Mouse (Mus musculus) heart, embryonic 13.5 days (tissue): ENCODE measurements at regions not wholly inside any gene's neighbourhood (a gene's known extent, or its start where the extent isn't known, plus 50 kb on each side); places are given as distances from the start of the nearest gene placed in this dataset.

ENCODE experiments used
- ATAC-seq: fragments of 200-750 bp; cut with Nextera tagmentation; 2 replicates; pipeline ENCODE4 v1.8.0; 2017; ENCODE audit warnings: moderate TSS enrichment; ENCODE audit not compliant: insufficient number of reproducible peaks, low FRiP score, low TSS enrichment; ENCODE audit errors: extremely low read depth
- H3K27ac ChIP-seq: fragments of 300-500 bp; sonication (generic); replicated peaks from 2 replicates; pipeline ENCODE4 v1.5.1; 2015; ENCODE audit warnings: moderate library complexity, mild to moderate bottlenecking, inconsistent platforms
- H3K27me3 ChIP-seq: fragments of 300-500 bp; sonication (generic); replicated peaks from 2 replicates; pipeline ENCODE4 v1.6.1; 2015; ENCODE audit warnings: mild to moderate bottlenecking, inconsistent platforms
- H3K36me3 ChIP-seq: fragments of 300-500 bp; sonication (generic); 2 replicates; pipeline ENCODE4 v1.6.1; 2015; ENCODE audit warnings: mild to moderate bottlenecking, inconsistent platforms
- H3K4me1 ChIP-seq: fragments of 300-500 bp; sonication (generic); 2 replicates; pipeline ENCODE4 v1.6.1; 2015; ENCODE audit warnings: inconsistent platforms
- H3K4me2 ChIP-seq: fragments of 300-500 bp; sonication (generic); 2 replicates; pipeline ENCODE4 v1.6.1; 2015; ENCODE audit warnings: inconsistent platforms, mild to moderate bottlenecking, moderate library complexity
- H3K4me3 ChIP-seq: fragments of 300-500 bp; sonication (generic); 2 replicates; pipeline ENCODE4 v1.5.1; 2015; ENCODE audit warnings: moderate library complexity, mild to moderate bottlenecking, inconsistent platforms
- H3K9ac ChIP-seq: fragments of 300-500 bp; sonication (generic); 2 replicates; pipeline ENCODE4 v1.6.1; 2015; ENCODE audit warnings: inconsistent platforms, mild to moderate bottlenecking, moderate library complexity
- H3K9me3 ChIP-seq: fragments of 300-500 bp; sonication (generic); 2 replicates; pipeline ENCODE4 v1.6.1; 2016; ENCODE audit warnings: inconsistent platforms
- WGBS: fragments of 180-500 bp; shearing (Covaris S2); methylation state at CpG from one replicate; pipeline ENCODE4 v1.1.7; 2015; ENCODE audit warnings: mixed read lengths; 5-methylcytosine and 5-hydroxymethylcytosine counted together

- Histone ChIP-seq H3K4me1 (peaks cover 34% of the 10 kb centered on the region), H3K4me3 (no peak overlapping the region), H3K36me3 (no peaks in the 10 kb centered on the region), H3K27ac (no peak overlapping the region), H3K4me2 (no peak overlapping the region), H3K9me3 (no peaks in the 10 kb centered on the region), H3K9ac (no peak overlapping the region), H3K27me3 (no peaks in the 10 kb centered on the region)
- no peak for ATAC-seq
- 18% methylated on average over 1 of the region's 1 CpGs for WGBS
Measured at GRCm38 (mm10) chr6:50974961-50975360, 320.7 kb upstream of the Npvf start.

DNA sequence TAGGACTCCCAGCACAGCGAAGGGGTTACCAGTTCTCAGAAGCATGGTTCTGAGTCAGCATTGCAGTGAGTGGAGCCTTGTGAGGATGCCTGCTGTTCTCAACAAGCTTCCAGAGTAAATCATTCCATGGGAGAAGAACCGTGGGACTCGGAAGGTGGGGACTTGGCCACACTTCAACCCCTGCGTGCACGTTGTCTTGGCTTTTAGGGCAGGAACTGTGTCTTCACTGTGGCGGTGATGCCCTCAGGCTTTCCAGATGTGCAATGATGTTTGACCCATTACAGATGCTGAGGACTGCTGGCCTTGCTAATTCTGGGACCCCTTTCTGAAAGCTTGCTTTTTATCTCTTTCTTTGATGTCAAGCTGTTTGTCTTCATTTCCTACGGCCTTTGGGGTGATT, 322.7 kb upstream of the Npvf start:
- H3K4me1 ChIP-seq = peaks cover 46% of the 10 kb centered on the region
- no peak for ATAC-seq
- H3K27ac ChIP-seq = no peak overlapping the region
- no peak overlapping the region for H3K9ac ChIP-seq
- WGBS = 67% methylated on average over 7 of the region's 7 CpGs
- no peaks in the 10 kb centered on the region for H3K36me3 ChIP-seq
- no peak overlapping the region for H3K4me3 ChIP-seq
- H3K4me2 ChIP-seq = no peak overlapping the region
- no peaks in the 10 kb centered on the region for H3K27me3 ChIP-seq
- no peaks in the 10 kb centered on the region for H3K9me3 ChIP-seq

DNA sequence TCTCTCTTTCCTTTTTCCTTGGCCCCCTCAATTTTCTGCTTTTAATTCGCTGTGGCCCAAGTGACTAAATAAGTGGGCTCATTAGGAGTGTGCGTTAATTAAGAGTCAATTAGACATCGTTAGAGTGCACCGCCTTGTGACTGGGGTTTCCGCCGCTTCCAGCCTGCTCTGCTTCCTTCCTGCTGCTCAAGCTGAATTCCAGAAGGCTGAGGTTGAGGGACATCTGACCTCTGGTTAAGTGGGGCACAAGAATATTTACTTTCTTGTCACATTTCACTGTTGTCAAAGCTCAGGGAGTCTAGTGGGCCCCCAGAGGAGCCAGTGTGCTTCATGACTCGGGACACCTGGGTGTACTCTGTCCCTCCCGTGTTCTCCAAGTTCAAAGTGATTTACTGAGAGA, 323.1 kb upstream of the Npvf start:
- no peak overlapping the region for H3K4me3 ChIP-seq
- H3K36me3 ChIP-seq = no peaks in the 10 kb centered on the region
- ATAC-seq = no peak
- H3K4me2 ChIP-seq = no peak overlapping the region
- 33% methylated on average over 8 of the region's 8 CpGs for WGBS
- no peaks in the 10 kb centered on the region for H3K9me3 ChIP-seq
- H3K27me3 ChIP-seq = no peaks in the 10 kb centered on the region
- peak overlapping the region; percentile 26 for H3K27ac ChIP-seq
- peaks cover 47% of the 10 kb centered on the region for H3K4me1 ChIP-seq
- no peak overlapping the region for H3K9ac ChIP-seq

GRCm38 (mm10) chr6:50978016-50978415, 323.8 kb upstream of the Npvf start:
- Histone ChIP-seq H3K9me3 (no peaks in the 10 kb centered on the region), H3K27me3 (no peaks in the 10 kb centered on the region), H3K4me2 (no peak overlapping the region), H3K4me3 (no peak overlapping the region), H3K36me3 (no peaks in the 10 kb centered on the region), H3K9ac (no peak overlapping the region), H3K27ac (peak overlapping the region; percentile 26), H3K4me1 (peaks cover 53% of the 10 kb centered on the region)
- no peak for ATAC-seq
- WGBS = 55% methylated on average over 4 of the region's 4 CpGs

- no peaks in the 10 kb centered on the region for H3K9me3 ChIP-seq
- H3K27me3 ChIP-seq = no peaks in the 10 kb centered on the region
- no peak for ATAC-seq
- H3K36me3 ChIP-seq = no peaks in the 10 kb centered on the region
- WGBS = 41% methylated on average over 3 of the region's 3 CpGs
- H3K27ac ChIP-seq = peak overlapping the region; percentile 26; the same call in 1 of the 2 replicates
- H3K4me1 ChIP-seq = peaks cover 58% of the 10 kb centered on the region
- no peak overlapping the region for H3K9ac ChIP-seq
- no peak overlapping the region for H3K4me3 ChIP-seq
- no peak overlapping the region for H3K4me2 ChIP-seq
Measured at GRCm38 (mm10) chr6:50978571-50978970, 324.3 kb upstream of the Npvf start.

DNA sequence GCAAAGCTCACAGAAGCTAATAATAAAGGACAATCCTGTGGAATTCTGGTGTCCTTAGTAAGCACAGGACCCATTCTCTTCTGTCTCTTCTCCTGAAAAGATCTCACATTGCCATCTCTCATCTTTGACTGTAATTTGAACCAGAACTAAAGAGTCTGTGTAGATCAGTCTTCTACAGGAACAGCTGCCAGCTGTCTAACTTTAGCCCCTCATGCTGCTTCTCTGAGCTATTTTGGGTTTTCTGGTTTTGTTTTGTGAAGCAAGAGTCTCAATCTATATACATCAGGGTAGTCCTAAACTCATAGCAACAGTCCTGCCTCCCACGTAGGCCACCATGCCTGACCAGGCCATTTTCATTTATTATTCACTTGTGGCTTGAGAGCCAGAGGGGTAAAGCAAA, 325.5 kb upstream of the Npvf start:
- H3K27me3 ChIP-seq = no peaks in the 10 kb centered on the region
- peaks cover 69% of the 10 kb centered on the region for H3K4me1 ChIP-seq
- no peak overlapping the region for H3K27ac ChIP-seq
- no peak overlapping the region for H3K4me2 ChIP-seq
- H3K36me3 ChIP-seq = no peaks in the 10 kb centered on the region
- H3K9me3 ChIP-seq = no peaks in the 10 kb centered on the region
- no peak for ATAC-seq
- 70% methylated on average over 1 of the region's 1 CpGs for WGBS
- H3K4me3 ChIP-seq = no peak overlapping the region
- H3K9ac ChIP-seq = no peak overlapping the region

DNA sequence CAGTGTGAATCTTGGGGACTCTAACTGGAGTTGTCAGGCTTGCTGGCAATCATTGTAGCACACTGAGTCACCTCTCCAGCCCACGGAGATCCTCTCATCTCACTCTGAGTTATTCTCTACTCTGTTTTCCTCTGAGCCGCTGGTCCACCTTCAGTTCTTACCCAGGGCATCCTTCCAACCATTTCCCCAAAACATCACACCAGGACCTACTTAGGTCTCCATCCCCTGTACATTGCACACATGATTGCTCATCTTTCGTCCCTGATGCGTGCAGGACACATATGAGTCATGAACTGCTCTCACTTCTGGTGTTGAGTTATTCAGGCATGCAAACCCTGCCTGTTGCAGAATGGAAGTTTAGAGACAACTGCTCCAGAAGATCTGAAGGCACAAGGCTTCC, 326.1 kb upstream of the Npvf start:
- no peak overlapping the region for H3K9ac ChIP-seq
- H3K4me3 ChIP-seq = no peak overlapping the region
- WGBS = 71% methylated on average over 4 of the region's 4 CpGs
- H3K4me1 ChIP-seq = peaks cover 75% of the 10 kb centered on the region
- H3K27me3 ChIP-seq = no peaks in the 10 kb centered on the region
- H3K4me2 ChIP-seq = no peak overlapping the region
- ATAC-seq = no peak
- no peak overlapping the region for H3K27ac ChIP-seq
- no peaks in the 10 kb centered on the region for H3K36me3 ChIP-seq
- H3K9me3 ChIP-seq = no peaks in the 10 kb centered on the region

- Histone ChIP-seq H3K4me3 (no peak overlapping the region), H3K36me3 (no peaks in the 10 kb centered on the region), H3K27ac (peak overlapping the region; percentile 70), H3K27me3 (no peaks in the 10 kb centered on the region), H3K4me1 (peaks cover 77% of the 10 kb centered on the region), H3K9me3 (no peaks in the 10 kb centered on the region), H3K9ac (no peak overlapping the region), H3K4me2 (no peak overlapping the region)
- 46% methylated on average over 7 of the region's 7 CpGs for WGBS
- ATAC-seq = no peak
Measured at GRCm38 (mm10) chr6:50981702-50982309, 327.6 kb upstream of the Npvf start.

GRCm38 (mm10) chr6:50982856-50983255, 328.6 kb upstream of the Npvf start:
- peak overlapping the region; percentile 70 for H3K27ac ChIP-seq
- WGBS = 57% methylated on average over 4 of the region's 4 CpGs
- H3K9me3 ChIP-seq = no peaks in the 10 kb centered on the region
- no peak overlapping the region for H3K4me2 ChIP-seq
- no peak overlapping the region for H3K9ac ChIP-seq
- peaks cover 66% of the 10 kb centered on the region for H3K4me1 ChIP-seq
- H3K4me3 ChIP-seq = no peak overlapping the region
- no peaks in the 10 kb centered on the region for H3K27me3 ChIP-seq
- ATAC-seq = no peak
- H3K36me3 ChIP-seq = no peaks in the 10 kb centered on the region

DNA sequence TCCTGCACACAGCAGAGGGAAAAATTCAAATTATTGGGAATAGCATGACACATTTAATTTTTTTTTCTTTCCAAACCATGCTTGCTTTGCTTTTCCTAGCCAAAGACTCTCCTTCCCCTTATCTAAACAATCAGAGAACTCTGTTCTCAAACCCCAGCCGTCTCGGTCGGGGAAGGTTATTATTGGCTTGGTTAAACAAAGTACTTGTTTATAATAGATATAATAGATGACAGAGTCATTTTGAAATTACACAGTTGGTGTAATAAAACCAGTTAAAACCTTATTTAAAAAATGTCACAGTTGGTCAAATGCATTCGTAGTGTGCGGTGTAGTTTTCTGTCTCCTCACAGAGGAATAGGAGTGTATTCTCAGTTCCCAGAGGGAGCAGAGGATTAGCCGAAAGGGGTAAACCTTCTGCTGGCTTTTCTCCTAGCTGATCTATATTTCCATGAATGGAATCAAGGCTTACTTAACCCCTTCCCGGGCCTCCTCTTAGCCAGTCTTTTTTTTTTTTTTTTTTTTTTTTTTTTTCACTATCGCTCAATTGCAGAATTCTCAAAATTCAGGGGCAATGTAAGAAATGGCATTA, 329.4 kb upstream of the Npvf start:
- WGBS = 50% methylated on average over 8 of the region's 8 CpGs
- Histone ChIP-seq H3K9ac (no peak overlapping the region; the same call in 1 of the 2 replicates), H3K4me3 (no peak overlapping the region), H3K27me3 (no peaks in the 10 kb centered on the region), H3K9me3 (no peaks in the 10 kb centered on the region), H3K36me3 (no peaks in the 10 kb centered on the region), H3K27ac (peak overlapping the region; percentile 70), H3K4me2 (no peak overlapping the region), H3K4me1 (peaks cover 60% of the 10 kb centered on the region)
- ATAC-seq = no peak

DNA sequence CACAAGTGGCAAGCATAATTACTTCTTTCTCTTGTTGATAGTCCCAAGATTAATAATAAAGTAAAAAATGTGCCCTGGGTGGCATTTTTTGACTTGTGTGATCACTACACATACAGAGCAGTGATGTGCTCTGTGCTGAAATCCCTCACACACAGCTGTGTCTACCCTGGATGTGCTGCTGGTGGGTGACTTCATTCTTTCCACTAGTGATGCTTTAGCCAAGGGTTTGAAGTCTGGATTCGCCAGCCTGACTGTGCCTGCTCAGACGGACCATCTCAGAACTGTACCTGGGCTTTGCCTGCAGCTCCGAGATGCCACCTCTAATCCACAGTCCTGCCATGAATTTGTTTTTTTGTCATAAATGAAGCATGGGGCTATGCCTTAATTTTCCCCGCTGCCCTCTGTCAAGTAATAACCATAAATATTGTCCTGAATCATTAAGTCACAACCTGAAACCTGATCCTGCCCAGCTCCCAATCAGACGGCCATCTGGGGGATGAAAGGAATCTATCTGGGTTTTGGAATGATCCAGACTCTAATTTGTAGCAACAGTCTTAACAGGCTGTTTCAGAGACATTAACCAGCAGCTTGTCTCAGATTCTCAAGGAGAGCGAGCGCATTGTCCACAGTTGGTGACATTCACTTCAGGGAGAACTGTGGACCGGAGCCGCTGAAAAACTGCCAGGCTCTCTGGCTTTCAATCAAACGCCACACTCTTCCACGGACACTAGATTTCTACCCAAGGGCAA, 330.1 kb upstream of the Npvf start:
- H3K27ac ChIP-seq = peak overlapping the region; percentile 70
- no peaks in the 10 kb centered on the region for H3K9me3 ChIP-seq
- no peak overlapping the region for H3K4me3 ChIP-seq
- WGBS = 41% methylated on average over 11 of the region's 11 CpGs
- peak overlapping the region; percentile 63 for H3K9ac ChIP-seq
- peak overlapping the region; percentile 42 for H3K4me2 ChIP-seq
- peaks cover 54% of the 10 kb centered on the region for H3K4me1 ChIP-seq
- ATAC-seq = no peak
- no peaks in the 10 kb centered on the region for H3K36me3 ChIP-seq
- H3K27me3 ChIP-seq = no peaks in the 10 kb centered on the region
